Comparison of ENCODE assay signal across 11 mouse cellular contexts in the genomic region with DNA sequence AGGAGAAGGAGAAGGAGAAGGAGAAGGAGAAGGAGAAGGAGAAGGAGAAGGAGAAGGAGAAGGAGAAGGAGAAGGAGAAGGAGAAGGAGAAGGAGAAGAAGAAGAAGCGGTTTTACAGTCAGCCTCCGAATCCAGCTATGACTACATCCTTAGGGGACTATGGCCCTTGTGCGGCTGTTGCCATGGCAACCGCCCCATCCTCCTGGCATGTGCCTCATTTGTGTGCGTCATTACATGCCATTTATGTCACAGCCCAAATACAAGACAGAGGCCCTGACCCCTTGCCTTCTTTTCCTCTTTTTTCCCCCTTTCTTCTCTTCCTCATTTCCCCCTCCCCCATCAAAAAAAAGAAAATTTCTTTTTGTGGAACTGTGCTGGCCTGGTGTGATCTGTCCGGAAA. TPM values are rescaled to one million over a fixed set of nuclear protein-coding genes. Genes with fewer than 3 reads are reported as not detected.
DNase-seq lines count a peak whose midpoint lies in the region; ATAC-seq lines count a peak whose summit lies in the region.
"Had no signal": no experiment of that assay in that cellular context is flagged by ENCODE, and none has a peak within 500 bp of the region (broad histone marks: within the 10 kb centered on the region; RNA-seq: fewer than 3 reads in every experiment).

No protein-coding gene starts in this region.

- H3K9ac ChIP-seq in intestine, embryonic 16.5 days (ENCODE audit: low read depth, low read length), result no peak overlapping the region

- peak; percentile 82 for DNase-seq in heart, adult 11 months
- no peak for DNase-seq in heart, adult 8-10 months (ENCODE audit: low spot score)
- DNase-seq in right cerebral cortex, postnatal 10 days (ENCODE audit: low spot score in 2 of 2), result peak; percentile 57 to 58
- no peak for DNase-seq in right cerebral cortex, postnatal 25 days
- no peak for DNase-seq in adrenal gland, postnatal 25 days
- no peak for DNase-seq in heart, adult 9 months (ENCODE audit: low spot score in 2 of 2)
- DNase-seq: cerebellum, adult 9-10 months; heart, adult 18-20 months had no signal

- H3K4me1 ChIP-seq in intestine, embryonic 16.5 days (ENCODE audit: control insufficient read depth, insufficient read depth, low read length), result no peaks in the 10 kb centered on the region

- H3K27ac ChIP-seq in intestine, embryonic 16.5 days (ENCODE audit: low read length), result no peak overlapping the region

- H3K36me3 ChIP-seq in intestine, embryonic 16.5 days (ENCODE audit: control insufficient read depth, insufficient read depth, low read length), result no peaks in the 10 kb centered on the region

- H3K9me3 ChIP-seq in intestine, embryonic 16.5 days (ENCODE audit: control insufficient read depth, low read length), result no peaks in the 10 kb centered on the region

- WGBS in intestine, embryonic 16.5 days, result 62% methylated on average over 6 of the region's 6 CpGs

- H3K4me3 ChIP-seq in intestine, embryonic 16.5 days (ENCODE audit: low read length), result no peak overlapping the region
- H3K4me3 ChIP-seq: erythroblast, embryonic 14.5 days had no signal

- peak; percentile 31; the same call in 1 of the 2 replicates for ATAC-seq in granulocyte monocyte progenitor cell, adult 5-6 weeks (replicated peaks; ENCODE audit: poor library complexity, severe bottlenecking)
- ATAC-seq in intestine, embryonic 16.5 days, result no peak

- no peaks in the 10 kb centered on the region for H3K27me3 ChIP-seq in intestine, embryonic 16.5 days (replicated peaks; ENCODE audit: control insufficient read depth, insufficient read depth, low read length)

- no peak overlapping the region for H3K4me2 ChIP-seq in intestine, embryonic 16.5 days (ENCODE audit: low read depth, low read length)

RNA-seq across cellular contexts. Expression of a gene that starts 9.2 kb away (rescaled TPM):
- total RNA-seq in heart, adult 8-10 months (2022), result 100 to 1,000 TPM in 3 of 4 experiments, 10 to 100 TPM in 1; 97.3 to 119 (median 109) TPM
- 69.6 and 75.1 TPM in 2 replicates for total RNA-seq in granulocyte monocyte progenitor cell, adult 5-6 weeks (2014; fragmentation: Nextera tagmentation)
- 46.1 and 46.6 TPM in 2 replicates for total RNA-seq in granulocyte monocyte progenitor cell, adult 5-6 weeks (2017)
- total RNA-seq in adrenal gland, postnatal 25 days (2021), result 76.1 and 90.7 TPM in 2 replicates
- polyA plus RNA-seq in intestine, embryonic 16.5 days (2015; fragmentation: Nextera tagmentation; extraction: Ambion mirVana), result 48.2 and 48.6 TPM in 2 replicates
- polyA plus RNA-seq: erythroblast, embryonic 14.5 days had no signal

RNA-seq across cellular contexts. Expression of a gene that starts 9.8 kb away (rescaled TPM):
- 1 to 10 TPM in 1 of 4 experiments, under 1 TPM in 3; 0.22 to 1.5 (median 0.74) TPM for total RNA-seq in heart, adult 8-10 months (2022)
- total RNA-seq in granulocyte monocyte progenitor cell, adult 5-6 weeks (2014; fragmentation: Nextera tagmentation), result 50.5 and 64.3 TPM in 2 replicates
- total RNA-seq in granulocyte monocyte progenitor cell, adult 5-6 weeks (2017), result 72.3 and 85.6 TPM in 2 replicates
- total RNA-seq in adrenal gland, postnatal 25 days (2021), result 0.52 and 0.71 TPM in 2 replicates
- polyA plus RNA-seq in intestine, embryonic 16.5 days (2015; fragmentation: Nextera tagmentation; extraction: Ambion mirVana), result 1.6 and 1.7 TPM in 2 replicates
- polyA plus RNA-seq: erythroblast, embryonic 14.5 days had no signal

RNA-seq across cellular contexts. Expression of a gene that starts 38.1 kb away (rescaled TPM):
- 1 to 10 TPM; 4.2 to 4.9 (median 4.6) TPM for total RNA-seq in heart, adult 8-10 months (2022)
- 11.0 and 27.3 TPM in 2 replicates for total RNA-seq in granulocyte monocyte progenitor cell, adult 5-6 weeks (2014; fragmentation: Nextera tagmentation)
- total RNA-seq in granulocyte monocyte progenitor cell, adult 5-6 weeks (2017), result 13.0 and 18.4 TPM in 2 replicates
- total RNA-seq in adrenal gland, postnatal 25 days (2021), result 7.1 and 8.4 TPM in 2 replicates
- polyA plus RNA-seq in intestine, embryonic 16.5 days (2015; fragmentation: Nextera tagmentation; extraction: Ambion mirVana), result 12.6 and 13.7 TPM in 2 replicates

RNA-seq across cellular contexts. Expression of a gene that starts 47.8 kb away (rescaled TPM):
- 100 to 1,000 TPM; 247 to 395 (median 323) TPM for total RNA-seq in heart, adult 8-10 months (2022)
- total RNA-seq in granulocyte monocyte progenitor cell, adult 5-6 weeks (2014; fragmentation: Nextera tagmentation), result 653 and 662 TPM in 2 replicates
- total RNA-seq in granulocyte monocyte progenitor cell, adult 5-6 weeks (2017), result 1,291 and 1,523 TPM in 2 replicates
- 703 and 926 TPM in 2 replicates for total RNA-seq in adrenal gland, postnatal 25 days (2021)
- 227 and 230 TPM in 2 replicates for polyA plus RNA-seq in intestine, embryonic 16.5 days (2015; fragmentation: Nextera tagmentation; extraction: Ambion mirVana)

RNA-seq across cellular contexts. Expression of a gene that starts 47.8 kb away (rescaled TPM):
- 1 to 10 TPM; 3.3 to 6.1 (median 5.3) TPM for total RNA-seq in heart, adult 8-10 months (2022)
- total RNA-seq in granulocyte monocyte progenitor cell, adult 5-6 weeks (2014; fragmentation: Nextera tagmentation), result 16.4 and 37.4 TPM in 2 replicates
- 18.3 and 19.9 TPM in 2 replicates for total RNA-seq in granulocyte monocyte progenitor cell, adult 5-6 weeks (2017)
- 10.5 and 14.7 TPM in 2 replicates for total RNA-seq in adrenal gland, postnatal 25 days (2021)
- 15.4 and 16.3 TPM in 2 replicates for polyA plus RNA-seq in intestine, embryonic 16.5 days (2015; fragmentation: Nextera tagmentation; extraction: Ambion mirVana)

Comparison
In these comparisons a context has a peak if more than half of its experiments do, and no peak if none do; other contexts are left out.
1. DNase-seq: peak in heart, adult 11 months (single experiment) and right cerebral cortex, postnatal 10 days (2 of 2); none in heart, adult 8-10 months (single experiment), right cerebral cortex, postnatal 25 days (single experiment), adrenal gland, postnatal 25 days (single experiment) and heart, adult 9 months (0 of 2).
2. RNA of a gene that starts 9.8 kb away (total RNA-seq): 50.5 to 85.6 TPM in granulocyte monocyte progenitor cell, adult 5-6 weeks; 0.22 to 1.5 TPM in heart, adult 8-10 months and 0.52 to 0.71 TPM in adrenal gland, postnatal 25 days; every median in the first group is over 10 times any median in the second.